Mouse (Mus musculus) E14TG2a.4 (cell line): Measurements from ENCODE around the gene Chrm3.

Source experiments
- CTCF ChIP-seq: conservative IDR thresholded peaks from 2 replicates; pipeline ENCODE4 v1.5.1; 2014; ENCODE audit warnings: low read length
- NANOG ChIP-seq: IDR thresholded peaks from 2 replicates; pipeline ENCODE4 v1.6.1; 2014; ENCODE audit warnings: borderline replicate concordance, low read length, mixed read lengths
- POU5F1 ChIP-seq: IDR thresholded peaks from 2 replicates; pipeline ENCODE4 v1.6.1; 2014; ENCODE audit warnings: low read length, borderline replicate concordance

GRCm38 (mm10) chr13:9847515-9847914 lies 513.1 kb downstream of the Chrm3 start:
- no peak for TF ChIP-seq CTCF
- no peak for TF ChIP-seq NANOG
- TF ChIP-seq POU5F1, result no peak
